Mouse (Mus musculus) lung, embryonic 16.5 days (tissue): Measurements from ENCODE around the gene Gm43738. TPM values are rescaled to one million over a fixed set of nuclear protein-coding genes. Genes with fewer than 3 reads are reported as not detected.

ENCODE experiments used
- ATAC-seq: fragments of 200-750 bp; cut with Nextera tagmentation; 2 replicates; pipeline ENCODE4 v1.8.0; 2017; ENCODE audit warnings: low read depth, mild to moderate bottlenecking, moderate library complexity
- H3K27ac ChIP-seq: fragments of 300-500 bp; sonication (generic); 2 replicates; pipeline ENCODE4 v1.5.1; 2014; ENCODE audit warnings: mild to moderate bottlenecking, control low read depth, low read length
- H3K27me3 ChIP-seq: fragments of 300-500 bp; sonication (generic); 2 replicates; pipeline ENCODE4 v1.6.1; 2014; ENCODE audit warnings: low read depth, low read length, mixed read lengths; ENCODE audit not compliant: control insufficient read depth, insufficient read depth
- H3K36me3 ChIP-seq: fragments of 300-500 bp; sonication (generic); 2 replicates; pipeline ENCODE4 v1.6.1; 2014; ENCODE audit warnings: low read length; ENCODE audit not compliant: control insufficient read depth, insufficient read depth
- H3K4me1 ChIP-seq: fragments of 300-500 bp; sonication (generic); replicated peaks from 2 replicates; pipeline ENCODE4 v1.6.1; 2014; ENCODE audit warnings: low read length, mixed read lengths; ENCODE audit not compliant: control insufficient read depth, insufficient read depth
- H3K4me2 ChIP-seq: fragments of 300-500 bp; sonication (generic); 2 replicates; pipeline ENCODE4 v1.6.1; 2014; ENCODE audit warnings: low read depth, low read length, control low read depth
- H3K4me3 ChIP-seq: fragments of 300-500 bp; sonication (generic); 2 replicates; pipeline ENCODE4 v1.5.1; 2014; ENCODE audit warnings: mild to moderate bottlenecking, low read length, control low read depth
- H3K9ac ChIP-seq: fragments of 300-500 bp; sonication (generic); 2 replicates; pipeline ENCODE4 v1.6.1; 2014; ENCODE audit warnings: low read length, control low read depth
- H3K9me3 ChIP-seq: fragments of 300-500 bp; sonication (generic); 2 replicates; pipeline ENCODE4 v1.6.1; 2016; ENCODE audit warnings: low read length; ENCODE audit not compliant: control insufficient read depth
- WGBS: fragments of 180-500 bp; shearing (Covaris S2); extraction: QIAGEN DNeasy Blood & Tissue Kit; methylation state at CpG from one replicate; pipeline ENCODE4 v1.1.7; 2014; 5-methylcytosine and 5-hydroxymethylcytosine counted together
- polyA plus RNA-seq: library from polyadenylated mRNA; unstranded; fragments of >200 nt; fragmentation: Nextera tagmentation; extraction: Ambion mirVana; gene quantifications from 2 replicates; pipeline ENCODE4 v1.2.1, GENCODE M21; 2015

Gene Gm43738
- polyA plus RNA-seq, 1 experiment from 2014 or later, result not detected

DNA sequence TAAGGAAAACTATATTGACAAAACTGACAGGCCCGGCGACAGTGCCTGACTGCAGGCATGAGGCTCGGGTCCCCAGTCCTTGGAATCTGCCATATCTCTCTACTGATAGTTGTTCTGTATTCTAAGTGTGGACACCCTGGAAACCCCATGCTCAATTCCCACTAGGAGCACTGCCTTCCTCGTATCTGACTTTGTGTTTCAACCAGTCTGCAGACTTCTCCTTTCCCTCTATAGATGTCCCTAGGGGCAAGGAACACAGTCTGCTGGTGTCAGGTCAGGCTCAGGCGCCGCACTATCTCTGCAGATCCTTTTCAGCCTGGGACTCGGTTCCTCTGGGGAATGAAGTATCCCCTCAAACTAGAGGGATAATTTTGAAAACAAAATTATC, 32.2 kb upstream of the Gm43738 start:
- no peaks in the 10 kb centered on the region for H3K27me3 ChIP-seq
- H3K4me3 ChIP-seq, result no peak overlapping the region
- no peak overlapping the region for H3K27ac ChIP-seq
- no peak overlapping the region for H3K9ac ChIP-seq
- no peaks in the 10 kb centered on the region for H3K36me3 ChIP-seq
- H3K4me1 ChIP-seq, result 0 out of 2 replicates have a peak, but pooled peaks cover 3% of the 10 kb centered on the region
- WGBS, result 63% methylated on average over 7 of the region's 7 CpGs
- ATAC-seq, result no peak
- no peak overlapping the region for H3K4me2 ChIP-seq
- H3K9me3 ChIP-seq, result no peaks in the 10 kb centered on the region

DNA sequence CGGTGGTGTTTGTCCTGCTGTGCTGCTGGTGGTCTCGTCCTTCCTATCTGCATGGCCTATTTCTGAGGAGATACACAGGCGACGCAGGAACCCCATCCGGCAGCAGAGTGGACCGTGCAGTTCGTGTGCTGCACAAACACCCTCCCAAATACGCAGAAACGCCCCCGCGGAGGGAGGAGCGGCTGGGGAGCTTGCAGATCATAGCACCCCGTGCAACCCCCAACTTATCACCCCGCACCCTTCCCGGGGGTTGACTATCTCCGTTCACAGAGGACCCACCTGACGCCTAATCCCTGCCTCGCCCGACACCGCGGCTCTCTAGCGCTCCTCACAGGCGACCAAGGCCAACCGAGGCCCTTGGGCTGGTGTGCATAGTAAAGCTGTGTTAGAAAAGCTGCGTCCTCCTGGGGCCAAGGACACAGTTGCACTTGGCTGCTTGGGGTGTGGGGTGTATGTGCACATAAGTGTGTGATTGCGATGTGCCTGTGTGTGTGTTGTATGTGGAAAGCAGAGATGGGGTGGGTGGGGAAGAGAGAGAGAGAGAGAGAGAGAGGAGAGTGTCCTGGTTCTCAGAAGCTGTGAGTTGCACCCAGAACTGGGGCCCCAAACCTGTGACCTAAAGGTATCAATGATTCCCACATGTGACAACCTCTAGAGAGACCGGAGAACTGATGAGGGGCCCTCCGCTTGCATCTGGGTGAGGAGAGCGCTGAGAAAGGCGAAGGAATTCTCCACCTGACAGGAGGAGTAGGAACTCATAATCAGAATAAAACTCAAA, 31.6 kb upstream of the Gm43738 start:
- 12% methylated on average over 30 of the region's 30 CpGs for WGBS
- ATAC-seq, result peak; percentile 51; the same call in 1 of the 2 replicates
- Histone ChIP-seq H3K36me3 (no peaks in the 10 kb centered on the region), H3K9ac (peak overlapping the region; percentile 60), H3K9me3 (no peaks in the 10 kb centered on the region), H3K4me2 (peak overlapping the region; percentile 64), H3K27me3 (no peaks in the 10 kb centered on the region), H3K27ac (no peak overlapping the region), H3K4me3 (peak overlapping the region; percentile 37), H3K4me1 (0 out of 2 replicates have a peak, but pooled peaks cover 3% of the 10 kb centered on the region)

- H3K27ac ChIP-seq, result no peak overlapping the region
- WGBS, result 37% methylated on average over 4 of the region's 4 CpGs
- H3K9me3 ChIP-seq, result no peaks in the 10 kb centered on the region
- peak overlapping the region; percentile 64 for H3K4me2 ChIP-seq
- H3K4me1 ChIP-seq, result 0 out of 2 replicates have a peak, but pooled peaks cover 3% of the 10 kb centered on the region
- H3K27me3 ChIP-seq, result no peaks in the 10 kb centered on the region
- H3K36me3 ChIP-seq, result no peaks in the 10 kb centered on the region
- no peak overlapping the region; the same call in 1 of the 2 replicates for H3K4me3 ChIP-seq
- no peak overlapping the region; the same call in 1 of the 2 replicates for H3K9ac ChIP-seq
- ATAC-seq, result no peak
Observed at GRCm38 (mm10) chr3:89131816-89132215, 30.9 kb upstream of the Gm43738 start.

GRCm38 (mm10) chr3:89129908-89130307, 29.0 kb upstream of the Gm43738 start:
- Histone ChIP-seq H3K4me1 (0 out of 2 replicates have a peak, but pooled peaks cover 3% of the 10 kb centered on the region), H3K9me3 (no peaks in the 10 kb centered on the region), H3K9ac (no peak overlapping the region), H3K36me3 (no peaks in the 10 kb centered on the region), H3K27ac (no peak overlapping the region), H3K4me2 (no peak overlapping the region), H3K4me3 (no peak overlapping the region), H3K27me3 (no peaks in the 10 kb centered on the region)
- no peak for ATAC-seq
- 74% methylated on average over 3 of the region's 3 CpGs for WGBS

GRCm38 (mm10) chr3:89125981-89126380, 25.1 kb upstream of the Gm43738 start:
- H3K9me3 ChIP-seq, result no peaks in the 10 kb centered on the region
- 86% methylated on average over 3 of the region's 3 CpGs for WGBS
- no peaks in the 10 kb centered on the region for H3K36me3 ChIP-seq
- no peak overlapping the region for H3K9ac ChIP-seq
- H3K4me2 ChIP-seq, result no peak overlapping the region
- no peak overlapping the region for H3K4me3 ChIP-seq
- H3K27ac ChIP-seq, result no peak overlapping the region
- no peak for ATAC-seq
- no peaks in the 10 kb centered on the region for H3K27me3 ChIP-seq
- no peaks in the 10 kb centered on the region for H3K4me1 ChIP-seq

GRCm38 (mm10) chr3:89124241-89124640, 23.3 kb upstream of the Gm43738 start:
- 53% methylated on average over 3 of the region's 3 CpGs for WGBS
- Histone ChIP-seq H3K36me3 (no peaks in the 10 kb centered on the region), H3K9me3 (no peaks in the 10 kb centered on the region), H3K4me2 (no peak overlapping the region), H3K4me3 (no peak overlapping the region), H3K9ac (no peak overlapping the region), H3K27ac (no peak overlapping the region), H3K27me3 (no peaks in the 10 kb centered on the region), H3K4me1 (no peaks in the 10 kb centered on the region)
- ATAC-seq, result no peak

- Histone ChIP-seq H3K4me2 (no peak overlapping the region), H3K9ac (no peak overlapping the region), H3K4me3 (no peak overlapping the region), H3K36me3 (no peaks in the 10 kb centered on the region), H3K9me3 (no peaks in the 10 kb centered on the region), H3K27ac (no peak overlapping the region), H3K27me3 (no peaks in the 10 kb centered on the region), H3K4me1 (no peaks in the 10 kb centered on the region)
- ATAC-seq, result no peak
- WGBS, result 91% methylated on average over 2 of the region's 2 CpGs
Observed at GRCm38 (mm10) chr3:89123313-89123712, 22.4 kb upstream of the Gm43738 start.

GRCm38 (mm10) chr3:89115522-89115921, 14.6 kb upstream of the Gm43738 start:
- Histone ChIP-seq H3K9ac (no peak overlapping the region), H3K36me3 (no peaks in the 10 kb centered on the region), H3K27ac (no peak overlapping the region), H3K27me3 (no peaks in the 10 kb centered on the region), H3K4me2 (no peak overlapping the region), H3K4me1 (no peaks in the 10 kb centered on the region), H3K9me3 (no peaks in the 10 kb centered on the region), H3K4me3 (no peak overlapping the region)
- no peak for ATAC-seq
- 3% methylated on average over 2 of the region's 2 CpGs for WGBS

GRCm38 (mm10) chr3:89113058-89113457, 12.2 kb upstream of the Gm43738 start:
- Histone ChIP-seq H3K4me2 (no peak overlapping the region), H3K36me3 (no peaks in the 10 kb centered on the region)
- 52% methylated on average over 4 of the region's 4 CpGs for WGBS

More at GRCm38 (mm10) chr3:89113058-89113457, 12.2 kb upstream of the Gm43738 start:
- Histone ChIP-seq H3K27me3 (no peaks in the 10 kb centered on the region), H3K4me3 (no peak overlapping the region), H3K4me1 (no peaks in the 10 kb centered on the region), H3K9me3 (no peaks in the 10 kb centered on the region), H3K27ac (no peak overlapping the region), H3K9ac (no peak overlapping the region)
- no peak for ATAC-seq
